10 mouse cellular contexts compared by ENCODE assay signal in the genomic region with DNA sequence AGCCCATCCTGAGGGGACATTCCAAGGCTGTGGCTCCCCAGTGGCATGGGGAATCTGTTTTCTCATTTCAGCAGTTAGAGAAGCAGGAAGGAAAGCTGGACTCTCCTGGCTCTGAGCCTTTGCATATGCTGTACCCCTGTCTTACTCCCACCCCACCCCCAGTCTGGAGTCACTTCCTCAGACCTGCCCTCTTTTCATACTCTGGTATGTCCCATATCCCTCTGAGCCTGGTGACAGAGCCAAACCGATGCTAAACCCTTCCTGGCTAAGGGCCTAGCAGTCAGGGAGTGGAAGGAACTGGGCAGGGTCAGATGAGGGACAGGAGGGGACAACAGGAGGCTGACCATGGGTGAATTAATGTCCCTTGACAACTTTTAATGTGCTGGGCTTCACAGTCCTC.
A peak's percentile ranks its signal among the peaks of the same experiment; 100 is the strongest.
DNase-seq lines count a peak whose midpoint lies in the region.
"Had no signal": no experiment of that assay in that cellular context is flagged by ENCODE, and none has a peak within 500 bp of the region (broad histone marks: within the 10 kb centered on the region; RNA-seq: fewer than 3 reads in every experiment).

No protein-coding gene starts in this region.

- H3K9me3 ChIP-seq in hindbrain, embryonic 10.5 days: no peaks in the 10 kb centered on the region

- whole genome bisulfite sequencing in hindbrain, embryonic 10.5 days: 71% methylated on average over 1 of the region's 1 CpGs

- H3K36me3 ChIP-seq in hindbrain, embryonic 10.5 days: no peaks in the 10 kb centered on the region
- H3K36me3 ChIP-seq: embryonic facial prominence, embryonic 13.5 days; neural tube, embryonic 13.5 days had no signal

- intact Hi-C loops in gastrocnemius, postnatal 14 days (cut with DNase I; ENCODE audit: low total_unique reads): no loop called here

- no peak overlapping the region for H3K4me3 ChIP-seq in hindbrain, embryonic 10.5 days
- H3K4me3 ChIP-seq: embryonic facial prominence, embryonic 13.5 days; neural tube, embryonic 13.5 days had no signal

- peak; percentile 34 for DNase-seq in adrenal gland, adult 2 months
- DNase-seq in adrenal gland, postnatal 4 days (ENCODE audit: low spot score in 2 of 2): no peak
- peak; percentile 29 for DNase-seq in retina, postnatal 1 day
- no peak for DNase-seq in retina, embryonic 14.5 days (ENCODE audit: low spot score)
- peak; percentile 63 for DNase-seq in kidney, postnatal 10 days
- DNase-seq in ovary, postnatal 36 days (ENCODE audit: low spot score): no peak
- DNase-seq in gastrocnemius, postnatal 14 days: no peak
- no peak for DNase-seq in hindbrain, embryonic 10.5 days (ENCODE audit: low spot score)

- no peak overlapping the region for H3K27ac ChIP-seq in hindbrain, embryonic 10.5 days
- H3K27ac ChIP-seq: embryonic facial prominence, embryonic 13.5 days; neural tube, embryonic 13.5 days had no signal

- H3K4me1 ChIP-seq in hindbrain, embryonic 10.5 days (replicated peaks): peaks cover 17% of the 10 kb centered on the region
- H3K4me1 ChIP-seq: embryonic facial prominence, embryonic 13.5 days; neural tube, embryonic 13.5 days had no signal

- no peaks in the 10 kb centered on the region for H3K27me3 ChIP-seq in hindbrain, embryonic 10.5 days (ENCODE audit: insufficient read depth, poor library complexity, severe bottlenecking)
- H3K27me3 ChIP-seq: embryonic facial prominence, embryonic 13.5 days had no signal

Comparison
In these comparisons a context has a peak if more than half of its experiments do, and no peak if none do; other contexts are left out.
1. DNase-seq: peak in adrenal gland, adult 2 months (single experiment), retina, postnatal 1 day (single experiment) and kidney, postnatal 10 days (single experiment); none in adrenal gland, postnatal 4 days (0 of 2), retina, embryonic 14.5 days (single experiment), ovary, postnatal 36 days (single experiment), gastrocnemius, postnatal 14 days (single experiment) and hindbrain, embryonic 10.5 days (single experiment).